Mouse (Mus musculus) right cerebral cortex, postnatal 4 days (tissue): ENCODE measurements at regions not wholly inside any gene's neighbourhood (a gene's known extent, or its start where the extent isn't known, plus 50 kb on each side); places are given as distances from the start of the nearest gene placed in this dataset.

ENCODE experiments used
- DNase-seq: peaks from one replicate; pipeline ENCODE4 v3.0.0-alpha.2; 2022

GRCm38 (mm10) chr2:172613891-172614391, 64.5 kb downstream of the Tfap2c start:
- DNase-seq: no peak

- no peak for DNase-seq
Observed at GRCm38 (mm10) chr2:172615148-172615547, 65.8 kb downstream of the Tfap2c start.

- no peak for DNase-seq
Observed at GRCm38 (mm10) chr2:172615582-172615981, 66.2 kb downstream of the Tfap2c start.

GRCm38 (mm10) chr2:172619168-172619567, 69.8 kb downstream of the Tfap2c start:
- DNase-seq: no peak

- no peak for DNase-seq
Observed at GRCm38 (mm10) chr2:172620001-172620400, 70.6 kb downstream of the Tfap2c start.

- DNase-seq: no peak
Observed at GRCm38 (mm10) chr2:172623707-172624106, 74.3 kb downstream of the Tfap2c start.

GRCm38 (mm10) chr2:172627353-172628306, 78.2 kb downstream of the Tfap2c start:
- DNase-seq: no peak

GRCm38 (mm10) chr2:172630333-172630732, 80.9 kb downstream of the Tfap2c start:
- no peak for DNase-seq

GRCm38 (mm10) chr2:172642616-172643015, 93.2 kb downstream of the Tfap2c start:
- DNase-seq: no peak

- DNase-seq: no peak
Observed at GRCm38 (mm10) chr2:172643860-172644259, 94.5 kb downstream of the Tfap2c start.

GRCm38 (mm10) chr2:172644451-172644850, 95.1 kb downstream of the Tfap2c start:
- DNase-seq: no peak

- no peak for DNase-seq
Observed at GRCm38 (mm10) chr2:172648072-172648471, 98.7 kb downstream of the Tfap2c start.

- DNase-seq: no peak
Observed at GRCm38 (mm10) chr2:172660479-172660878, 111.1 kb downstream of the Tfap2c start.

GRCm38 (mm10) chr2:172660916-172661315, 111.5 kb downstream of the Tfap2c start:
- no peak for DNase-seq

GRCm38 (mm10) chr2:172661418-172661980, 112.1 kb downstream of the Tfap2c start:
- DNase-seq: no peak

GRCm38 (mm10) chr2:172662165-172662564, 112.8 kb downstream of the Tfap2c start:
- no peak for DNase-seq

GRCm38 (mm10) chr2:172663681-172664080, 114.3 kb downstream of the Tfap2c start:
- DNase-seq: no peak

GRCm38 (mm10) chr2:172673081-172673480, 123.7 kb downstream of the Tfap2c start:
- DNase-seq: no peak

- DNase-seq: no peak
Observed at GRCm38 (mm10) chr2:172674641-172675040, 125.2 kb downstream of the Tfap2c start.

GRCm38 (mm10) chr2:172675081-172675480, 125.7 kb downstream of the Tfap2c start:
- DNase-seq: no peak

- DNase-seq: no peak
Observed at GRCm38 (mm10) chr2:172690196-172690595, 140.8 kb downstream of the Tfap2c start.

- DNase-seq: no peak
Observed at GRCm38 (mm10) chr2:172690931-172691651, 141.7 kb downstream of the Tfap2c start.

GRCm38 (mm10) chr2:172698961-172699360, 149.6 kb downstream of the Tfap2c start:
- no peak for DNase-seq
